Mouse (Mus musculus): ENCODE results near the gene Smagp.

The Smagp gene

DNA sequence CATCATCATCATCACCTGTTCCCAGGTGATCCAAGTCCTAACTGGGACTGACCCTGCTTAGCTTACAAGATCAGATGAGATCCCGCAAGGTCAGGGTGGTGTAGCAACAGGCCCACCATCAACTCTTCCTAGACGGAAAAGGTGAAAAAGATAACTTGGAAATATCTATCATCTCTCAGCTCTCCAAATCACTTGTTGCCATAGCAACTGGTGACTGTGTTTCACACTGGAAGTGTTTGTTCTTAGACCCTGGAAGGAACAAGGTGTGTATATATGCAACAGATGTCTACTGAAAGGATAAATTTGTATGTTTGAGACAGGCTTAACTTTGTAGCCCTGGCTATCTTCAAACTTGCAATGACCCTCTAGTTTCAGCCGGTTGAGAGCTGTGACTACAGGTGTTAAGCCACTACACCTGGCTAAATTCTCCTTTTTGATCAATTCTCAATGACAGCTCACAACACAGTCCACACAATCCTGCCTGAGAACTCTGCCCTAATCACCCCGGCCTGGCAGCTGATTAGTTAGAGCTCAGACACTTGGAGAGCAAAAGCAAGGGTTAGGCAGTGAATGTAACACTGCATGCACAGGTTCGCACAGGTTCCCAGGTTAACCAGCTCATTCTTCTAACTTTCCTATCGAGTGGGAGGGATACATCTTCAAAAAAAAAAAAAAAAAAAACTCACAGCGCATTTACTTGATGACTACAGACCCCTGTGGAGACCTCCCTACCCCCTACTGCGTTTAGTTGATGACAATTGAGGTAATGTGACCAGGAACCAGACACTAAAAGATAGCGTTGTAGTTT is 28.9 kb upstream of the Smagp start:
- DNase-seq: no peak

DNA sequence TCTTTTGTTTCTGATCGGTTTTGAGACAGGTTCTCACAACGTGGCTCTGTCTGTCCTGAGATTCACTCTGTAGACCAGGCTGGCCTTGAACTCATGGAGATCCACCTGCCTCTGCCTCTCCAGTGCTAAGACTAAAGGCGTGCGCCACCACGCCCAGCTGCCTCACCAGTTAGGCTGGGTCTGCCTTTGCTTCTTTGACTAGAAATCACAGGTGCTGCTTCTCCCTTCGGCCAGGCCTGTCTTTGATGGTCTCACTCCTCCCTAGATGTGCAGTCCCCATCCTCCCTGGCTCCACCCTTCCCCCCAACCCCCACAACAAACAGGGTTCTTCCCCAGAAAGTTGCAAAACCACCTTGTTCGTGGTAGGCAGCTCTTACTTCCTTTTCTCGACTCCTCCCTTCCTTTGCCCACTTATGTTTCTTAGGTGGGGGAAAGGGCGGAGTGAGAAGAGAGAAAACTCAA is 28.1 kb upstream of the Smagp start:
- DNase-seq: peak; percentile 28

DNA sequence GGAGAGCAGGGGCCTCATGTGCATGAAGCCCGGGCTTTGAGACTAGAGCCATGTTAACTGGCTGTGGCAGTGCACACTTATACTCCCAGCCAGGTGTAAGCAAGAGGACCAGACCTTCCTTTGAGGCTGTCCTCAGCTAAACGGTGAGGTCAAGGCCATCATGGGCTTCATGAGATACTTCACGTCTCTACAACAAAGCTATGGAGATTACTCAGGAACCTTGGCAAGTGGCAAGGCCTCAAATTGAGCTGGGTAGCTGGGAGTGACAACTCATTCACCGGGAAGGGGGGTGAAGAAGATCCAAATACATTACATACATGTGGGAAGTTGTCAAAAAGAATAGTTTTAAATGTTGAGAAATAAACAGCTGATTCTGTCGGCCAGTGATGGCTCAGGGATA is 24.1 kb upstream of the Smagp start:
- no peak for DNase-seq

DNA sequence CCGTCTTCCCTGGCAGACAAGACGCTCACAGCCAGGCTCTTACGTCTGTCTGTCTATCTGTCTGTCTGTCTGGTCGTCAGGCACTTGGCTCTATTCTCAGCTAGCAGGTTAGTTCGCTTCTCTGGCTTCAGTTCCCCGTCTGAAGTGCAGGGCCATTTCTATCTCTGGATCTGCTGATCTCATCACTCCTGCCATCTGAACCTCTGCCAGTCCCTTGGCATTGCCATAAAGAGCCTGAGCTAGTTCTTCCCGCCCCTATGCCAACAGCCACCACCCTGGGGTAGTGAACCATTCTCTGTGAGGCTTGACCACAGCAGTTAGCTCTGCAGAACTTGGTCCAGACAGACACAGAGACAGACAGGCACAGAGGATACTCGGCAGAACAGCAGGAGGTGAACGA is 23.6 kb upstream of the Smagp start:
- no peak for DNase-seq

DNA sequence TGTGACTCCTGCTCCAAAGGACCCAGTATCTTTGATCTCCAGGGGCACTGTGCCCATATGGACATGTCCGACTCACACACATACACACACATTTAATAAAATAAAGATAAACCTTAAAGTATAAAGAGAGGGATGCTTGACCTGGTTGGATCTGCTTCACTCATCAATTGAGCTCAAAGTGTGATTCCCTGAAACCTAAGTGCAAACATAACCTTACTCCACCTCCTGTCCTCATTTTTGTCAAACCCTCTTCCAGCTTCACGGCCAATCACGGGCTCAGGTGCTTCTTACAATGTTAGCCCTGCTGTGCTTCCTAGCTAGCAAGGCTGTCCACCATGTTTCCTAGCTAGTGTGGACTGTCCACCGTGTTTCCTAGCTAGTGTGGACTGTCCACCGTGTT is 18.5 kb upstream of the Smagp start:
- no peak for DNase-seq

DNA sequence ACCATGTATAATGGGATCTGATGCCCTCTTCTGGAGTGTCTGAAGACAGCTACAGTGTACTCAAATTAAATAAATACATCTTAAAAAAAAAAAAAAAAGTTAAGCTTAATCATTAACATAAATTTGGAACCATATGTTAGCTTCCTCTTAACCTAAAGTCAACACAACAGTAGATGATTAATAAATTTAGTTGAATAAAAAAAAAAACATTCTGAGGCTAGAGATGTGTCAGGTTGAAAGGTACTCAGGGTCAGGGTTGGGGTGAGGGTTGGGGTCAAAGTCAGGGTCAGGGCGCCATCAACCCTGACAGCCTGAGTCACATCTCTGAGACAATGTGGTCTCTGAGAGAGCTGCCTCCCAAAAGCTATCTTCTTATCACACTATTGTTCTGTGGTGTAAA is 17.5 kb upstream of the Smagp start:
- no peak for DNase-seq

DNA sequence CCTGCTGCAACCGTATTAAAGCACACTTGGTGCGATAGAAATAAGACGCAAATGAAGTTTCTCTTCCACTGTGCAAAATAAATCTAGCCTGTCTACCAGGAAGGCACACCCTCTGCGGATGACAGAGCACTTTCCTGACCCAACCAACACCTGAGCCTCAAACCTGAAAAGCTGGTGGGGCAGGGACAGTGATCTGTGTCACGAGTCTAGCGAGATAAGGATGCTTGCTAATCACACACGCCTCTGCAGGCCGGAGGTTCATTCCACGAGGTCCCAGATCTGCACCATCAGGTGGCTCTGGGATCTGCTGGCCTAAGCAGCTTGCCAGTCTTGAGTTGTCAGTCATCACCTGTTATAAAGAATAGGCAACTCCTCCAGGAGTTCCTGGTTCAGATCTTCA is 14.9 kb upstream of the Smagp start:
- DNase-seq: peak; percentile 18

DNA sequence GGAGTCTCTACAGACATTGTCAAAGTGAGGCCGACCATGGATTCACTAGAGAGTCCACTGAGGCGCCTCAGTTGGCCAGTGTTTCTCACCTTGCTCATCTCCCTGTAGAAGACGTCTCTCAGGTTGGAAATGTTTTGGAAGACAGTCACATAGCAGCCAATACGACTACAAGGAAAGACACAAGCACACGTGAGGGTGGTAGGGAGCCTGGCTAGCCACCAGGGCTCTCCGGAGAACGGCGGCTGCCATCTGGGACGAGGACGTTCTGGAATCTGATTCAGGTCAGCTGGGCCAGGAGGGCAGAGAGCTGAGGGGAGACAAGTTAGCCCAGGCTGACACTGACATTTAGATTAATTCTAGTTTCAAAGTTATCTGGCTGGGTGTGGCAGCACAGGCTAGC is 13.4 kb upstream of the Smagp start:
- no peak for DNase-seq

DNA sequence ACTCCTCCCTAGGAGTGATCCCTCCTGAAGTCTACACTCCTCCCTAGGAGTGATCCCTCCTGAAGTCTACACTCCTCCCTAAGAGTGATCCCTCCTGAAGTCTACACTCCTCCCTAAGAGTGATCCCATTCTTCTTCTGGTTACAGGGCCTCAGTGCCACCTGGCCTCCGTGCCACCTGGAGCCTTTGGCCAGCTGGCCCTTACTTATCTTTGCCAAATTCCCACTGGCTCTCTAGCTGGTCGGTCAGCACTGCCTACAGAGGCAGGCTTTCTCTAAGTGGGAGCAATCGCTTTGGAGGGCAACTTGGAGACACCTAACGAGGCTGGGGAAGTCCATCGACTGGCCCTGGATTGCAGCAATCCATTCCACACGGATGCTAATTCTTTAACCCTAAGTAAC is 9.4 kb upstream of the Smagp start:
- DNase-seq: no peak

DNA sequence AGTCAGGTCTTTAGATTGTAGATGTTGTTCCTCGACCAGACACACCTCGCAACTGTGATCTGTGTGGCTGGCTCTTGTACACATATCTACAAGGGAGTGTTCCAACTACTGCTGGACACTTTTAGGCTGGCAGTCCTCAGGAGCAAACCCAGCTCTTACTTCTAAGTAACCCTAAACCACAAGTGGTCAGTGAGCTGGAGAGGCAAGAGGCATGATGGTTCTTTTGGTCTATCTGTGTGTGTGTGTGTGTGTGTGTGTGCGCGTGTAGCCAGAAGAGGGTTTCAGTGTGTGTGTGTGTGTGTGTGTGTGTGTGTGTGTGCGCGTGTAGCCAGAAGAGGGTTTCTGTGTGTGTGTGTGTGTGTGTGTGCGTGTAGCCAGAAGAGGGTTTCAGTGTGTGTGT is 5.7 kb upstream of the Smagp start:
- no peak for DNase-seq

DNA sequence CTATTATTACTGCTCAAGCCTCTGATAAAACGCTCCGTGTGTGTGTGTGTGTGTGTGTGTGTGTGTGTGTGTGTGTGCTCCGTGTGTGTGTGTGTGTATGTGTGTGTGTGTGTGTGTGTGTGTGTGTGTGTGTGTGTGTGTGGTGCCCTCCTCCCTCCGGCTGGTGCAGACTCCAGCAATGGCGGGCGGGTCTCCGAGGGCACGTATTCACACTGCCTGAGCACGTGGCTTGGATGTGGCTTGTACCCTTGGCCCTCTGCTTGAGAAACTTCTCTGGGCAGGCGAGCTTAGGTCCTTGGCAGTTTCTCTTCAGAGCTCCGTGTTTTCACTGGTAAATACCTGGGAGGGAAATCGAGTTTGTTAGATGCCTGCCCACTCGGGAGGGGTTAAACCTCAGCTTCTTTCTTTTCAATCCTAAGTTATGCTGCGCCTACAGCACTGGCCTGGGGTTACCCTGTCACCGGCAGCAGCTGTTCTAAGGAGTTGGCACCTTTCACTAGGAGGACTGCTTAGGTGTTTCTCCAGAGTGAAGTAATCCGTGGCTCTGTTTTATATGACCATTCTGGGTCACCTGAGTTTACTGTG is 4.6 kb upstream of the Smagp start:
- no peak for DNase-seq

DNA sequence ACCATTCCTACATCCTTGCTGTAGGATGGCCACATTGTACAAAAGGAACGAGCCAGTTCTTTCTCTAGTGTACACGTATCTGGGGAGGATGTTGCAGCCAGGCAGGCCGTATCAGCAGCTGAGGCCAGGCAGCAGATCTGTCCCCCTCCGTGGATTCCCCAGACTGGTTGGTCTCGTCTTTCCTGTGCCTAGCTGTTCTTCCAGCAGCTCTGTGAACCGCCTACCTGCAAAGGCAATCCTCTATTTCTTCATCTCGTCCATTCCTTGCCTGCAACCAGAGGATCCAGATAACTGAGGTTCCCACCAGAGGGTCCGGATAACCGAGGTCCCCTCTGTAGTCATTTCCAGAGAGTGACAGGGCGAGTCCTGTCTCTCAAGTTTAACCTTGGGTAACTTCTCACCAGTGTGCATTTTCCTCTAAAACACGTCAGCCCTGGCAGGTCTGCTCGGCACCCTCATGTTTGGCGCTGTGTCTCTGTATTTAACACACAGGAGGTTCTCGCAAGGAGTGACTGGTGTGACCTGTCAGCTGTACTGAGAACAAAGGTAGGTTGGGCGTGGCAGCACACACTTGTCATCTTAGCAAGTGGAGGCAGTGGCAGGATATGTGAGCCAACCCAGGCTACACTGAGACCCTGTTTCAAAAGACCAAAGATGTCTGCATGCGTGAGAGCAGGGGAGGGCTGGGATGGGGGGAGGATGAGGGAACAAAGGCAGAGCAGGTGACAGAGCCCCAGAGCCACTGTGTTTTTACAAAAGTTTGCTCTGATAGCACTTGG is 3.4 kb upstream of the Smagp start:
- no peak for DNase-seq

DNA sequence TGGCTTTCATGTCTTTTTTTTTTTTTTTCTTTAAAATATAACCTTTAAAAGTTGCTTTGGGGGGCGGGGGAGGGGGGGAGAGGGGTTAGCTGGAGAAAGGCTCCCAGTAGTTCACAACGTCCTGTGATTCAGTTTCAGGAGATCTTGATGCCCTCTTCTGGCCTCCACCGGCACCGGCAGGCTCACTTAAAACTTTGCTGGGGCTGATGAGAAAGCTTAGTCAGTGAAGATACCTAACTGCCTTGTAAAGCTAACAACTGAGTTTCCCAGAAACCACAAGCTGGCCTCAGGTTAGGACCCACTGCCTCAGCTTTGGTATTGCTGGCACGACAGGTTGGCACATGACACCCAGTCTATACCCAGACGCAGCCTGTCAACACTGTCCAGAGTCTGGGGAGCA is 921 bp upstream of the Smagp start:
- peak; percentile 24 for DNase-seq

DNA sequence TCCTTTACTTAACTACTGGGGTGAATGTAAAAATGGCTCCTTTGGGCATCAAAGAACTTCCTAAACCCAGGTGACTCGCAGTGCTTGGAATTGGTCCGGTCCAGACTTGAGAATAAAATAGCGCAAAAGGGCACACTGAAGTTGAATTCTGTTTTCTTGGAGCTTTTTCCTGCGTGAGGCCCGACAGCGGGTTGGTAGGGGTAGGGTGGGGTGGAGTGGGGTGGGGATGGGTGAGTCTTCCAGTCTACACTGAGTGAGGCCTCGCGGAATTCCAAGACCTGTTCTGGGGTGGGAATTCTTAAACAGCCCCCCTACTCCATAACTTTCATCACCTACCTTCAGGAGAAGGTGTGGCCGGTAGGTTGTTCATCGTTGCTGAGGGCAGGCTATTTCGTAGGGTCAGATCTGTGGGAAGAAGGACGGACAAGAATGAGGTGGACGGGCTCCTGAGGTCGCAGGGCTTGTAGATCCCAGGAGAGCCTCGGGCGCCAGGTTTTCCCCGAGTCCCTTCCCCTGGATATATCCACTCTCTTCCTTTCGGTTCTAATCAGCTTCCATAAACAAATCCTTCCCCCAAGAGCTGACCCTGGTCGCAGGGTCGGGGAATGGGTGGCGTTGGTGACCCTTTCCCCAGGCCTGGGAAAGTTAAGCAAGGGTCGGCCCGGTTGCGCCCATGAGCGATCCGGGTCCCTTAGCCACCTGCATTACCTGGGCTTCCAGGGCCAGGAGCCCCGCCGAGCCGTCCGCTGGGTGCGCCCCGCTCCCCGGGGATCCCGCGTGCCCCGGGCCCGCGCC is 692 bp downstream of the Smagp start:
- DNase-seq: no peak

DNA sequence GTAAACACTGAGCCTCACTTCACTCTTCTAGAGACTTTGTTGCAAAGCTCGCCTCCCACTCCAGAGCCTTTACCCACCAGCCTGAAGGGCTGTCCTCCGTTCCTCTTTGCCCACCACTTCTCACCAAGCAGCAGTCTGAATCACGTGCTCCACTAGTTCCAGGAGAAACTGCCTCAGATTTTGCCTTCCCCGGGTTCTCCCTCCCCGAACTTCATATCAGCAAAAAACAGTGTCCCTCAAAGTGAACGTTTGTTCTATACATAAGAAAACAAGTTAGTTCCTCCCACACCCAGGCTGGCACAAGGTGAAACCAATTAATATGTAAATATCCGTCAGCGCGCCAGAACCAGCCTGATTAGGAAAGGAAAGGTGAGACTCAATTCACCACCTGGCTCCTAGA is 1.5 kb downstream of the Smagp start:
- DNase-seq: no peak

DNA sequence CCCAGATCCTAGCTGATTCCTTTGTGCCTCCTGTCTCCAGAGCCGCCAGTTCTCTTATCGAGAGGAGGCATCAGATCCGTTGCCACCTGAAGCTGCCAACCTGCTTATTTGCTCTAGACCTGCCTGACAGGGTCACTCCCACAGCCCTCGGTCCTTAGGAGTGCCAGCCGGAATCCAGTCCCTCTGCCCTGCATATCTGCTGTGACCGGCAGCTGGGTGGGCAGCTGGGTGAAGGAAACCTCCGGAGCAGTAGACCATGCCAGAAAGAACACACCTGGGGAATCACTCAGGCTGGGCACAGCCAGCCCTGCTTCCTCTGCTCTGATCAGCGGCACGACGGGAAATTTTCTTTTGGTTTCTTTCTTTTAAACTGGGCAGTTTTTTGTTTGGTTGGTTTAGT is 3.4 kb downstream of the Smagp start:
- no peak for DNase-seq

DNA sequence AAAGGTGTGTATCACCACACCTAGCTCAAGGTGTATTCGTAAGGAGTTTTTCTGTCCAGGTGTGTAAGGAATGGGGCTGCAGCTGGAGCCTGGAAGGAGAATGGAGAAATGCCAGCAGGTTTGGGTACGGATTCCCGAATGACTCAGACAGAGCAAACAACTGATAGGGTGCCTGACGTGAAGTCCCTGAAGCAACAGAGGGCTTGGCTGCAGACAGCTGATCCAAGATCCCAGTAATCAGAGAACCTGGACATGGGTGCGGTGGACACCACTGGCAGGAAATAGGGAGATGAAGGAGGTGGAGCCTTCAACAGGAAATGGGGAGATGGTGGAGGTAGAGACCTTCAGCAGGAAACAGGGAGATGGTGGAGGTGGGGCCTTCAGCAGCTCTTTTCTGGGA is 4.4 kb downstream of the Smagp start:
- DNase-seq: no peak

DNA sequence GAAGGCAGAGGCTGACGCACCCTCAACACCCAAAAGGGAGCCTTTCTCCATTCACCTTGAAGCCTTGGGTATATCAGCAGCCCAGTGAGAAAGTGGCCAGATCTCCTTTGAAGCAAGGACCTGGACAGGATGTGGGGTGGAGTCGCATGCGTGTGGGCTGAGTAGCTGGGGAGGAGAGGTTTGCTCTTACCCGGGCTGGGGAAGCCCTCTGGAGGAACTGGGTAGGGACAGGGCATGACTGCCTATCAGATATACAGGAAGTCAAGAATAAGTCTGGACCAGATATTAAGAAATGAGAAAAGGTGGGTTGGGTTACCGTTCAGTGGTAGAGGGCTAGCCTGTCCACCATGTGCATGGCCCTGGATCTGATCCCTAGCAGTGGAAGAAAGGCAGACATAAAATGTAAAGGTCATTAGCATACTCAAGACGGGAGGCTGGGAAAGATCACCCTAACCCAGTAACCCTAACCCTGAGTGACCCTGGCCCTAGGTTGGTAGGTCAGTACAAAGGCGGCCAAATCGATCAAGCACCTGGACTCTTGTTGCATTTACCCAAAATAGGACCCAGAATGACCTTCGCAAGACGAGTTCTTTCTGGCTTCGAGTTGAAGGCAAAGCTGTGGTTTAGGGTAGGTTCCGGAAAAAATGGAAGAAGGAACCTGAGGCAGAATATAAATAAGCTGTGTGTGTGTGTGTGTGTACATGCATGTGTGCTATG is 5.1 kb downstream of the Smagp start:
- DNase-seq: no peak

DNA sequence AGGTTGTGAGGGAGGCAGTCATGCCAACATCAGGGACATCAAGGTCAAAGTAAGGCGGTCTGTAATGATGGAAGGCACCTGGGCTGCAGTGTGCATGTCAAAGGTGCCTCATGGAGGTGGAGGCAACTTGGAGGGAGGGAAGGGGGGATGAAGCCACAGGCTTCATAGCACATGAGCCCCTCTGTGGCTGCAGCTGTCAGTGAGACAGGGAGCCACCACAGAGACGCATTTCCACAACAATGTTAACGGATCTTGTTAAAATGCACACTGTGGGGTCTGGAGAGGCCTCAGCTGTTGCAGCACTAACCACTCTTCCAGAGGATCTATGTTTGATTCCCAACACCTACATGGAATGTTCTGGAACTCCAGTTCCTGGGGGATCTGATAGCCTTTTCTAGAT is 6.6 kb downstream of the Smagp start:
- no peak for DNase-seq

DNA sequence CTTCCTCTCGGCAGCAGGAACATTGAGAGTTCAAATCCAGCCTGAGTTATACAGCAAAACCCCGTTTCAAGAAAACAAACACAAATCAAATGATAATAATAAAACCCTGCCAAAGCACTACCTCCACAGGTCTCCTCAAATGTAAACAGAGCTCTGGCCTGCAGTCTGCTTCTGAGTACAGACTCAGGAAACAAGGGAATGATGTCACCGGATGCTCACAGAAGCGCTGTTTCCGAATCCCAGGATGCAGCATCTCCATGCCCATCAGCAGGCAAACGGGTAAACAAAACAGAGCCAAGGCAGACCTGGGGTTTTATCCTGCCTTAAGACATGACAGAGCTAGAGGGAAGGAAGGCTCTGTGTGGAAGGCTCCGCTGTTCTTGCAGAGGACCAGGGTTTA is 7.9 kb downstream of the Smagp start:
- DNase-seq: no peak

DNA sequence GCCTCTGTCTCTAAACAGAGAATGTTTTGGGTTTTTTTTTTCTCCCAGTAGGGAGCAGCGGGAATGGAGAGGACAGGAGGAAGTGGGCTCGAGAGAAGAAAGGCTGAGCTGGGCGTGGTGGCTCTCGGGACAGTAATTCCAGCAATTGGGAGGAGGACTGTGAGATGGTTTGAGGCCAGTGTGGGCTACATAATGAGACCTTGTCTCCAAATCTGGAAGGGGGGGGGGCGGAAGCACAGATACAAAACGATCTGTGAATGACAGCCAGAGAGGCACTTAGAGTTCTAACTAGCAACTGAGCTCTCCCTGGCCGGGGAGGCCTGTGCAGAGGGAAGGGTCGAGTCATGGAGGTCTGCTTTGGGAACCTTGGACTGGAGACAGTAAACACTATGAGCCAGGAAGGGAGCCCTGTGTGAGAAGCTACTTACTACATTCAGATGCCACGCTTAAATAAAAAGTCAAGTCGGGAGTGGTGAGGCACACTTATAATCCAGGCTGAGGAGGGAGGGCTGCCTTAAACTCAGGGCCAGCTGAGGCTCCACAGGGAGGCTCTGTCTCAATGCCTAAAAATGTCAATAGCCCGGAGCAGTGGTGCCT is 8.9 kb downstream of the Smagp start:
- no peak for DNase-seq

DNA sequence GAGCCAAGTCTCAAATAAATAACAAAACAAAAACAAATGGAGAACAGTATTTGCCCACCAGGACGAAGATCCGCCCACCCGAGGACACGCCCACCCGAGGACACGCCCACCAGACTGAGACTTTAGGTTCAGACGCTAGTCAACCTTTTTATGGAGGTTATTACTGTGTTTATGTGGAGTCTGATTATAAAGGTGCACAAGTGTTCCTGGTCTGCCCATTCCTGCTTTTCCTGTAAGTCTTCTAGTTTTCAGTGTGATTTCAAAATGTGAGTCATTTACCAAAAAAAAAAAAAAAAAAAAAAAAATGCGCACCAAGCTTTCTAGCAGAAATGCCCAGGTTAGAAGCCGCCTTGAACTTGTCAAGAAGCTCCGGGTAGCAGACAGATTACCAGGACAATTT is 9.5 kb downstream of the Smagp start:
- DNase-seq: peak; percentile 63
